ENCODE assay signal across 23 mouse cellular contexts in genomic region chr1:159014940-159015660, GRCm38 (mm10). TPM values are rescaled to one million over a fixed set of nuclear protein-coding genes. Genes with fewer than 3 reads are reported as not detected.
DNase-seq lines count a peak whose midpoint lies in the region; ATAC-seq and TF ChIP-seq lines count a peak whose summit lies in the region.
"Had no signal": no experiment of that assay in that cellular context is flagged by ENCODE, and none has a peak within 500 bp of the region (broad histone marks: within the 10 kb centered on the region; RNA-seq: fewer than 3 reads in every experiment).

No protein-coding gene starts in this region.

- peak; percentile 61 for ATAC-seq in hindbrain, embryonic 11.5 days (ENCODE audit: low FRiP score)
- ATAC-seq in hindbrain, embryonic 16.5 days: no peak
- ATAC-seq in forebrain, postnatal 0 days: peak; percentile 43; the same call in 1 of the 2 replicates
- peak; percentile 67; the same call in 1 of the 2 replicates for ATAC-seq in midbrain, embryonic 16.5 days
- ATAC-seq: intestine, postnatal 0 days had no signal

- no peak overlapping the region for H3K27ac ChIP-seq in hindbrain, embryonic 11.5 days (ENCODE audit: low read depth, low read length)
- H3K27ac ChIP-seq in hindbrain, embryonic 16.5 days (ENCODE audit: low read depth, low read length): no peak overlapping the region
- no peak overlapping the region for H3K27ac ChIP-seq in forebrain, postnatal 0 days (ENCODE audit: low read depth, low read length)
- H3K27ac ChIP-seq in midbrain, embryonic 16.5 days (ENCODE audit: low read length): 0 out of 2 replicates have a peak overlapping the region, but pooled peaks have one; percentile 20
- H3K27ac ChIP-seq: heart, embryonic 10.5 days; hindbrain, embryonic 15.5 days; kidney, embryonic 15.5 days; stomach, embryonic 15.5 days had no signal

- H3K4me1 ChIP-seq in hindbrain, embryonic 11.5 days (replicated peaks; ENCODE audit: control insufficient read depth, insufficient read depth, low read length): no peaks in the 10 kb centered on the region
- H3K4me1 ChIP-seq in hindbrain, embryonic 16.5 days (ENCODE audit: control insufficient read depth, insufficient read depth, low read depth, low read length): no peaks in the 10 kb centered on the region
- no peaks in the 10 kb centered on the region for H3K4me1 ChIP-seq in forebrain, postnatal 0 days (ENCODE audit: insufficient read depth)
- peaks cover 2% of the 10 kb centered on the region; the same call in 1 of the 2 replicates for H3K4me1 ChIP-seq in midbrain, embryonic 16.5 days (ENCODE audit: control insufficient read depth, insufficient read depth, low read length)
- H3K4me1 ChIP-seq: heart, embryonic 10.5 days; hindbrain, embryonic 15.5 days; kidney, embryonic 15.5 days; stomach, embryonic 15.5 days had no signal

- H3K9ac ChIP-seq in hindbrain, embryonic 11.5 days (ENCODE audit: low read depth, low read length): no peak overlapping the region
- H3K9ac ChIP-seq in hindbrain, embryonic 16.5 days (ENCODE audit: low read depth, low read length): no peak overlapping the region
- no peak overlapping the region for H3K9ac ChIP-seq in forebrain, postnatal 0 days
- H3K9ac ChIP-seq in midbrain, embryonic 16.5 days (ENCODE audit: low read depth, low read length): no peak overlapping the region
- H3K9ac ChIP-seq: hindbrain, embryonic 15.5 days; kidney, embryonic 15.5 days; stomach, embryonic 15.5 days had no signal

- WGBS in hindbrain, embryonic 11.5 days: 72% methylated on average over 5 of the region's 5 CpGs
- WGBS in hindbrain, embryonic 16.5 days: 35% methylated on average over 5 of the region's 5 CpGs
- WGBS in forebrain, postnatal 0 days: 15% methylated on average over 5 of the region's 5 CpGs
- 30% methylated on average over 5 of the region's 5 CpGs for WGBS in midbrain, embryonic 16.5 days

- no peak for TF ChIP-seq CTCF in brain, embryonic 14.5 days (IDR thresholded peaks at IDR 0.05; ENCODE audit: borderline replicate concordance, extremely low read depth, insufficient read depth, insufficient read length)
- TF ChIP-seq CTCF in forebrain, postnatal 0 days (IDR thresholded peaks at IDR 0.05; ENCODE audit: low read depth): no peak

- H3K4me3 ChIP-seq in hindbrain, embryonic 11.5 days (ENCODE audit: low read depth, low read length): no peak overlapping the region
- H3K4me3 ChIP-seq in hindbrain, embryonic 16.5 days (ENCODE audit: low read length): no peak overlapping the region
- H3K4me3 ChIP-seq in forebrain, postnatal 0 days (ENCODE audit: low read depth, low read length): no peak overlapping the region
- no peak overlapping the region for H3K4me3 ChIP-seq in midbrain, embryonic 16.5 days (ENCODE audit: low read depth, low read length)
- H3K4me3 ChIP-seq: heart, embryonic 10.5 days; hindbrain, embryonic 15.5 days; kidney, embryonic 15.5 days; stomach, embryonic 15.5 days had no signal

- no peak for TF ChIP-seq POLR2A in brain, embryonic 14.5 days (IDR thresholded peaks at IDR 0.05; ENCODE audit: borderline replicate concordance, extremely low read depth, insufficient read depth, insufficient read length, poor library complexity, severe bottlenecking)

- no peaks in the 10 kb centered on the region for H3K36me3 ChIP-seq in hindbrain, embryonic 11.5 days (ENCODE audit: control insufficient read depth, insufficient read depth, low read length)
- H3K36me3 ChIP-seq in hindbrain, embryonic 16.5 days (ENCODE audit: control insufficient read depth, insufficient read depth, low read length): no peaks in the 10 kb centered on the region
- H3K36me3 ChIP-seq in forebrain, postnatal 0 days (ENCODE audit: insufficient read depth): no peaks in the 10 kb centered on the region
- no peaks in the 10 kb centered on the region for H3K36me3 ChIP-seq in midbrain, embryonic 16.5 days (ENCODE audit: control insufficient read depth, insufficient read depth, low read length)
- H3K36me3 ChIP-seq: G1E; heart, embryonic 10.5 days; hindbrain, embryonic 15.5 days; kidney, embryonic 15.5 days; stomach, embryonic 15.5 days had no signal

- peak; percentile 3 for DNase-seq in hindbrain, embryonic 11.5 days (ENCODE audit: low spot score)
- DNase-seq in brain, embryonic 14.5 days (ENCODE audit: low read depth): peak; percentile 92
- DNase-seq in forebrain, postnatal 0 days: peak; percentile 11
- no peak for DNase-seq in layer of hippocampus, adult 9-11 months
- no peak for DNase-seq in c-Kit-positive CD71-positive TER-119-positive erythroid progenitor cells, embryonic 14.5 days (ENCODE audit: low spot score)
- no peak for DNase-seq in natural killer cell, adult 2 months (ENCODE audit: low spot score in 2 of 2)
- DNase-seq: adrenal gland, postnatal 14 days; cerebellum, adult 11-12 months; cerebellum, postnatal 14 days; gastrocnemius, postnatal 25 days; kidney, postnatal 4 days; lung, adult 18-20 months; lung, postnatal 14 days had no signal

- no peaks in the 10 kb centered on the region for H3K27me3 ChIP-seq in hindbrain, embryonic 11.5 days (ENCODE audit: control insufficient read depth, insufficient read depth, low read length)
- H3K27me3 ChIP-seq in hindbrain, embryonic 16.5 days (replicated peaks; ENCODE audit: control insufficient read depth, insufficient read depth, low read length): no peaks in the 10 kb centered on the region
- H3K27me3 ChIP-seq in forebrain, postnatal 0 days (ENCODE audit: insufficient read depth, low read length): no peaks in the 10 kb centered on the region
- no peaks in the 10 kb centered on the region for H3K27me3 ChIP-seq in midbrain, embryonic 16.5 days (ENCODE audit: control insufficient read depth, insufficient read depth, low read depth, low read length)
- H3K27me3 ChIP-seq: hindbrain, embryonic 15.5 days; kidney, embryonic 15.5 days; stomach, embryonic 15.5 days had no signal

- no peak overlapping the region for H3K4me2 ChIP-seq in hindbrain, embryonic 11.5 days (replicated peaks; ENCODE audit: low read depth, low read length)
- no peak overlapping the region for H3K4me2 ChIP-seq in hindbrain, embryonic 16.5 days (ENCODE audit: low read length)
- no peak overlapping the region for H3K4me2 ChIP-seq in forebrain, postnatal 0 days (ENCODE audit: low read depth)
- H3K4me2 ChIP-seq in midbrain, embryonic 16.5 days (ENCODE audit: low read length): no peak overlapping the region
- H3K4me2 ChIP-seq: hindbrain, embryonic 15.5 days; kidney, embryonic 15.5 days; liver, embryonic 11.5 days; stomach, embryonic 15.5 days had no signal

- no peaks in the 10 kb centered on the region for H3K9me3 ChIP-seq in hindbrain, embryonic 11.5 days (ENCODE audit: control insufficient read depth, low read length)
- H3K9me3 ChIP-seq in hindbrain, embryonic 16.5 days (ENCODE audit: control insufficient read depth, low read length): no peaks in the 10 kb centered on the region
- no peaks in the 10 kb centered on the region for H3K9me3 ChIP-seq in forebrain, postnatal 0 days (ENCODE audit: low read length)
- no peaks in the 10 kb centered on the region for H3K9me3 ChIP-seq in midbrain, embryonic 16.5 days (replicated peaks; ENCODE audit: control insufficient read depth, low read length, poor library complexity, severe bottlenecking)
- H3K9me3 ChIP-seq: heart, embryonic 10.5 days; hindbrain, embryonic 15.5 days; kidney, embryonic 15.5 days; stomach, embryonic 15.5 days had no signal

RNA-seq across cellular contexts. Expression of gene Pappa2, which starts 34.8 kb away (rescaled TPM):
- 2.2 and 2.9 TPM in 2 replicates for polyA plus RNA-seq in hindbrain, embryonic 11.5 days (2014; fragmentation: Nextera tagmentation; extraction: Ambion mirVana)
- polyA plus RNA-seq in hindbrain, embryonic 16.5 days (2015; fragmentation: Nextera tagmentation; extraction: Ambion mirVana): 0.71 and 0.79 TPM in 2 replicates
- polyA plus RNA-seq in brain, embryonic 14.5 days (2012; rRNA removed): 1.1 and 1.8 TPM in 2 replicates
- 5.4 and 8.1 TPM in 2 replicates for total RNA-seq in forebrain, postnatal 0 days (2014; rRNA removed)
- polyA plus RNA-seq in forebrain, postnatal 0 days (2015; fragmentation: Nextera tagmentation; extraction: Ambion mirVana): 0.62 and 0.63 TPM in 2 replicates
- 0.51 and 0.58 TPM in 2 replicates for polyA plus RNA-seq in midbrain, embryonic 16.5 days (2015; fragmentation: Nextera tagmentation; extraction: Ambion mirVana)
- total RNA-seq: megakaryocyte, adult 5-6 weeks had no signal
- polyA plus RNA-seq: G1E; heart, embryonic 10.5 days had no signal

Comparison
In these comparisons a context has a peak if more than half of its experiments do, and no peak if none do; other contexts are left out.
1. DNase-seq: peak in hindbrain, embryonic 11.5 days (single experiment), brain, embryonic 14.5 days (single experiment) and forebrain, postnatal 0 days (single experiment); none in layer of hippocampus, adult 9-11 months (single experiment), c-Kit-positive CD71-positive TER-119-positive erythroid progenitor cells, embryonic 14.5 days (single experiment) and natural killer cell, adult 2 months (0 of 2).